Mouse (Mus musculus): ENCODE data around the gene Bcdin3d. TPM values are rescaled to one million over a fixed set of nuclear protein-coding genes. Genes with fewer than 3 reads are reported as not detected.
A peak's percentile ranks its signal among the peaks of the same experiment; 100 is the strongest.

The Bcdin3d gene
- total RNA-seq (2021) = 1 to 10 TPM; 4.6 to 4.7 TPM
- long read RNA-seq, experiment 1, partial matches to known transcripts = 0 of 3 reads
- long read RNA-seq, experiment 1, other reads (novel, unspliced or antisense) = 1 of 3 reads
- long read RNA-seq, experiment 2, full-length matches to known transcripts = 9 of 9 reads
- long read RNA-seq, experiment 2, partial matches to known transcripts = 0 of 9 reads
- long read RNA-seq, experiment 2, other reads (novel, unspliced or antisense) = 0 of 9 reads

DNA sequence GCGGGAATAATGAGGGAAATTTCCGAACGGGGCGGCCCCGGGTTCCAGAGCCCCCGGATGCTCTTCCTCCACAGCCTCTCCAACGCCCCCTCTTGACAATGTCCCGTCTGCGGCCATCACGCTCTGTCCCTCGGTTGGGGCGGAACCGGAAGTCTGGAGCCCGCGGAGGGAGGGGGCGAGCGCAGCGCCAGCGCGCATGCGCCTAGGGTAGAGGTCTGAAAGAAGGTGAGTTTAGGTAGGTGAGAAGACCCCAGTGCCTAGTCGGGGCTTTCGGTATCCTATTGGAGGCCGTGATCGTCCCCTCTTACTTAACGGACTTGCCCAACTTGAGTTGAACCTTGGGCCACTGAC lies at the start of gene Bcdin3d:
Gene Bcdin3d, minus strand, starts transcription at position 155 of the 351 bp plus-strand sequence.
- DNase-seq (ENCODE audit: low spot score in 2 of 2) = peak; percentile 86 to 90

GRCm38 (mm10) chr15:99520306-99520705 lies 45.8 kb upstream of the Bcdin3d start:
- DNase-seq (ENCODE audit: low spot score in 2 of 2) = no peak

DNA sequence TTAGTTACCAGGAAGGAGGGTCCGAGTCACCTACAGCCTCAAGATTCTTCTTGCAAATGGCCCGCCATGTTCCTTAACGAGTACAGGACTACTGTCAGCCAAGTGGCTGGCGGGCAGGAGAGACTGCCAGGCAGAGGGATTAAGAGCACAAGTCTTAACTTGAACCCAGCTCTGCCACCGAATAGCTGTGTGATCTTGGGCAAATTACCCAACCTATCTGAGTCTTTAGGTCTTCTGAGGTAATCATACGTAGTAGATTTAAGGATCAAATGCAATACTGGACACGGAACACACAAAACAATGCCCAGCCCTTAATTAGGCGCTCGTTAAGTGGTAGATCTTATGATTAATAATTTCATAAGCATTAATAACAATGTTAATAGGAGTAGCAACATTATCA lies 45.1 kb upstream of the Bcdin3d start:
- DNase-seq (ENCODE audit: low spot score in 2 of 2) = no peak

DNA sequence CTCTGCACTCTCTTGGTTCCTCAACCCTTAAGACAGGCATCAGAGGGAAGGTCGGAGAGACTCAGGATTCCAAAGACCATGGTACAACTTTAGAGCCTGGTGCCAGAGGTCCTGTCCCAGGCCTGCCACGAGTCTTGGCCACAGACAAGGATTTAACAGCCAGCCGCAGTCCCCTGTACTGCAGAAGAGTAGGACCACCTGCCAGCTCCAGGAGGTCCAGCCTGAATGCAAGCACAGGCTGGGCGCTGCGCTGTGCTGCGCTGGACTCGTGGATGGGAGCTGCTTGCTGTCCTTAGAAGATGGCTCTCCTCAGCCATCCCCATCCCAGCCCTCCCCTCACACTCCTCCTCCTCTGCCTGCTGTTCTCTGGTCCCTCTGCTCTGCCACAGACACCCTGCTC lies 43.2 kb upstream of the Bcdin3d start:
- DNase-seq (ENCODE audit: low spot score in 2 of 2) = no peak

DNA sequence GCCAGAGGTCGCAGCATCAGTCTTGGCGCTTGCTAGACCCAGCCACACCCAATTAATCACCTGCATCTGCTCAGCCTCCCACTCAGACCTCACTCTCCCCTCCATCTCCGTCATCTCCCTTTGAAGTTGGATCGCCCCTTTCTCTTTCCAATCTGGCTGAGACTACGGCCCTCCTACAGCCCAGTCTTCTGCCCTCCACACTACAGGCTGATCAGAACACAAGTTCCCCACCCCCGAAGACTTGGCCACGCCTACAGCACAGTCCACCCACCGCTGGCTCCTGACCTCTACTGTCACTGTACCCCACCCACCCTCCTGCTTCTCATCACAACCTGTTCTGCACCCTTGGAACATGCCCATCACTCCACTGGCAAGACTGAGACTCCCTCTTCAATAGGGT lies 42.2 kb upstream of the Bcdin3d start:
- DNase-seq (ENCODE audit: low spot score in 2 of 2) = no peak

- no peak for DNase-seq (ENCODE audit: low spot score in 2 of 2)
Measured at GRCm38 (mm10) chr15:99511797-99512525, 37.4 kb upstream of the Bcdin3d start.

GRCm38 (mm10) chr15:99510621-99511020 lies 36.1 kb upstream of the Bcdin3d start:
- no peak for DNase-seq (ENCODE audit: low spot score in 2 of 2)

GRCm38 (mm10) chr15:99509840-99510239 lies 35.3 kb upstream of the Bcdin3d start:
- no peak for DNase-seq (ENCODE audit: low spot score in 2 of 2)

- DNase-seq (ENCODE audit: low spot score in 2 of 2) = peak; percentile 36 to 42
Measured at GRCm38 (mm10) chr15:99505324-99506095, 31.0 kb upstream of the Bcdin3d start.

GRCm38 (mm10) chr15:99503256-99503655 lies 28.7 kb upstream of the Bcdin3d start:
- DNase-seq (ENCODE audit: low spot score in 2 of 2) = no peak

GRCm38 (mm10) chr15:99502311-99502831 lies 27.8 kb upstream of the Bcdin3d start:
- DNase-seq (ENCODE audit: low spot score in 2 of 2) = no peak

- DNase-seq (ENCODE audit: low spot score in 2 of 2) = peak in 1 of 2 experiments; percentile 37
Measured at GRCm38 (mm10) chr15:99501292-99502260, 27.0 kb upstream of the Bcdin3d start.

DNA sequence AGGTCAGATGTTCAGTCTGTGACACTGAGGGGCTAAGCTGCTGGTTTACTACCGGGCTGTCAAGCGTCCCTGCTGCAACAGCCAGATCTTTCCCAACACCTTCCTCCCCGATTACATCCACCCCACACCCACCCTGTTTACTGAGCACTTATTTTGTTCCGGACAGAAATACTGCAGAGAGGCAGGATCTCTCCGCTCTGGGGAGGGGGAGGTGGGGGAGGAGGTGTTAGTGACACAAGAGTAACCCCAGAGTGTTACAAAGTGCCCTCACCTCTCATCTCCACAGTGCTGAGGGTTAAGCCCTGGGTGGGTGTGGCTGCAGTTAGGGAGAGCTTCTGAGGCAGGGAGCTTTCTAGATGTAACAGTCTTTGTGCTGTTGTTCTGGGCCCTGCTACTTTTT lies 25.8 kb upstream of the Bcdin3d start:
- no peak for DNase-seq (ENCODE audit: low spot score in 2 of 2)

DNA sequence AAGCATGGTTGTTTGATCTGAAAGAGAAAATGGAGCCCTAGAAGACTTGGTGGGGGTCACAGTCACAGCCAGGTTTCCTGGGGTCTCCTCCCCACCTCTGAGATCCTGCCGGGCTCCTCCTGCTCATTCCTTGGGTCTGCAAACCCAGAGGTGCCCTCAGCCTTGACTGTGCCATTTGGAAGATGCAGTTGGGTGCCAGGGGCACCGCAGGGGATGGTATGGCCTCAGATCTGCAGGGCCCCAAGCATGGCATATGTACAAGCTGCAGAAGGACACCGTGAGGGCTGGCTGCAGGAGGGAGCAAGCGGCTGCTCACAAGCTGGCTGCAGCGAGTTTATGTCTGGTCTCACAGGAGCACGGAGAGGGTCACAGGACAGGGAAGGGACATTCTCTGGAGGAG lies 25.2 kb upstream of the Bcdin3d start:
- no peak for DNase-seq (ENCODE audit: low spot score in 2 of 2)

GRCm38 (mm10) chr15:99498781-99499180 lies 24.3 kb upstream of the Bcdin3d start:
- peak; percentile 36 to 41 for DNase-seq (ENCODE audit: low spot score in 2 of 2)

GRCm38 (mm10) chr15:99498356-99498755 lies 23.8 kb upstream of the Bcdin3d start:
- DNase-seq (ENCODE audit: low spot score in 2 of 2) = no peak

DNA sequence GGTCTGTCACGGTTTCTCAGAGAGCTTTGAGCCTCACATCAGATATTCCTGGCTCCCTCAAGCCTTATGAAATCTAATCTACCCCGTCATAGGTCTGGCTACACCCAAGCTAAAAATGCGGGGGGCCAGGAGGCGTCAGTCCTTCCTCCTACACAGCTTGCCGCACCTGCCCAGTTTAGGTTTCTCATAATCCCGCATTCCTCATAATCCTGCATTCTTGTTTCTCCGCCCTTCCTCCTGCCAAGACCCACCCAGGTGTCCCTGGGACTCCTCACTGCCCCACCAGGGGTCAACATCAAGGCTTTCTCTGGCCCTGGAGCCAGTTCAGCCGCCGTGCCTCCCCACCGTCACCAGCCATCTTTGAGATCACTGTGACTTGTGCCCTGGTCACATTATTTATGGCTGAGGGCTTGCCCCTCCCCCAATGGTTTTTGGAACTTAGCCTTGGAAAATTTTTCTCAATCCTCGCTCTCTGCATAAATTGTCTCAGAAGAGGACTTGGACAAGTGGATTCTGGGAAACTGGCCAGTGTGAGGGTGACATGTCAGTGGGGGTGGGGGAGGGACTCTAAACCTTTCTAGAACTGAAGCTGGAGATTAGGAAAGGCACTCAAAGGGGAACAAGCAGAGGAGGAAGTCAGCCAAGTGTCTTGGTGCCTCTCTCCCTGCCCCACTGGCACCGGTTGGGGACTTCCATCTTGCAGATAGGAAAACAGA lies 23.2 kb upstream of the Bcdin3d start:
- peak; percentile 57 for DNase-seq (ENCODE audit: low spot score in 2 of 2)

- peak; percentile 45 to 47 for DNase-seq (ENCODE audit: low spot score in 2 of 2)
Measured at GRCm38 (mm10) chr15:99497061-99497460, 22.5 kb upstream of the Bcdin3d start.

DNA sequence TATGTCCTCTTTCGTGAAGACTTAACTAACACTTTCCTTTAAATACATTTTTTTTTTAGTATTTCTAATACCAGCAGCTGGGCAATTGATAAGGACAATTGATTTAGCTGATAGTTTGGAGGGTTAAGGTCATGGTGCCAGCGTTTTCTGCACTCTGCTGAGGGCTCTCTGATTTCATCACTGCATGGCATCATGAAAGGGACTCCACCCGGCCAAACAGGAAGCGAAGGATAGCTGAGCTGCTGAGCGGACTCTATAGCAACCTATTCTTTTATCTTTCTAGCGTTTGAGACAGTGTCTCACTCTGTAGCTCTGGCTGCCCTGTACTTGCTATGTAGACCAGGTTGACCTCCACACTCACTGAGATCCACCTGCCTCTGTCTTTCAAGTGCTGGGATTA lies 10.2 kb upstream of the Bcdin3d start:
- DNase-seq (ENCODE audit: low spot score in 2 of 2) = no peak

DNA sequence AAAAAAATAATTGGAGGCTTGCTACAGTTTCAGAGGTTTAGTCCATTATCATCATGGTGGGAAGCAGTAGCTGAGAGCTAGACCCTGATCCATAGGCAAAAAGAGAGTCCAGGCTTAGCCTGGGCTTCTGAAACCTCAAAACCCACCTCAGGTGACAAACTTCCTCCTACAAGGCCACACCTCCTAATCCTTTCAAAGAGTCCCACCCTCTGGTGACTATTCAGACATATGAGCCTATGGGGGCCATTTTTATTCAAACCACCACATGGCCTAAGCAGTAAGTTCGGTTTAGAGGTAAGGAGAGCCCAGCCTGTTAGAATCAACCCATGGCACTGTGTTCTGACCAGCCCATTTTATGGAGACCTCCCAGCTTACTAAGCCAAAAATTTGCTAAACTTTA lies 1.3 kb upstream of the Bcdin3d start:
- DNase-seq (ENCODE audit: low spot score in 2 of 2) = no peak
